Mouse (Mus musculus): ENCODE results near the gene Rhoh.

Gene Rhoh

GRCm38 (mm10) chr5:65891251-65891826, 30.3 kb downstream of the Rhoh start:
- in situ Hi-C loops (cut with MboI, MseI), result no loop called here

- in situ Hi-C loops (cut with MboI, MseI), result no loop called here
Measured at GRCm38 (mm10) chr5:65895121-65895692, 34.2 kb downstream of the Rhoh start.

GRCm38 (mm10) chr5:65895764-65896163, 34.8 kb downstream of the Rhoh start:
- in situ Hi-C loops (cut with MboI, MseI), result no loop called here

- in situ Hi-C loops (cut with MboI, MseI), result no loop called here
Measured at GRCm38 (mm10) chr5:65897731-65898130, 36.7 kb downstream of the Rhoh start.

- in situ Hi-C loops (cut with MboI, MseI), result no loop called here
Measured at GRCm38 (mm10) chr5:65898683-65899082, 37.7 kb downstream of the Rhoh start.

GRCm38 (mm10) chr5:65900113-65900512, 39.1 kb downstream of the Rhoh start:
- in situ Hi-C loops (cut with MboI, MseI), result no loop called here

- in situ Hi-C loops (cut with MboI, MseI), result no loop called here
Measured at GRCm38 (mm10) chr5:65900862-65901265, 39.9 kb downstream of the Rhoh start.

GRCm38 (mm10) chr5:65901868-65902418, 40.9 kb downstream of the Rhoh start:
- in situ Hi-C loops (cut with MboI, MseI), result no loop called here

- in situ Hi-C loops (cut with MboI, MseI), result no loop called here
Measured at GRCm38 (mm10) chr5:65902811-65903210, 41.8 kb downstream of the Rhoh start.

GRCm38 (mm10) chr5:65904476-65904875, 43.5 kb downstream of the Rhoh start:
- in situ Hi-C loops (cut with MboI, MseI), result no loop called here

GRCm38 (mm10) chr5:65908751-65909150, 47.7 kb downstream of the Rhoh start:
- in situ Hi-C loops (cut with MboI, MseI), result no loop called here

- in situ Hi-C loops (cut with MboI, MseI), result no loop called here
Measured at GRCm38 (mm10) chr5:65909321-65909720, 48.3 kb downstream of the Rhoh start.

- in situ Hi-C loops (cut with MboI, MseI), result no loop called here
Measured at GRCm38 (mm10) chr5:65910398-65910797, 49.4 kb downstream of the Rhoh start.

- in situ Hi-C loops (cut with MboI, MseI), result no loop called here
Measured at GRCm38 (mm10) chr5:65911676-65912075, 50.7 kb downstream of the Rhoh start.

- in situ Hi-C loops (cut with MboI, MseI), result no loop called here
Measured at GRCm38 (mm10) chr5:65912201-65912600, 51.2 kb downstream of the Rhoh start.

GRCm38 (mm10) chr5:65913126-65913525, 52.1 kb downstream of the Rhoh start:
- in situ Hi-C loops (cut with MboI, MseI), result no loop called here

- in situ Hi-C loops (cut with MboI, MseI), result no loop called here
Measured at GRCm38 (mm10) chr5:65914342-65914741, 53.3 kb downstream of the Rhoh start.

GRCm38 (mm10) chr5:65916930-65917329, 55.9 kb downstream of the Rhoh start:
- in situ Hi-C loops (cut with MboI, MseI), result no loop called here

GRCm38 (mm10) chr5:65918601-65919000, 57.6 kb downstream of the Rhoh start:
- in situ Hi-C loops (cut with MboI, MseI), result no loop called here

- in situ Hi-C loops (cut with MboI, MseI), result no loop called here
Measured at GRCm38 (mm10) chr5:65919326-65919725, 58.3 kb downstream of the Rhoh start.

GRCm38 (mm10) chr5:65919904-65920303, 58.9 kb downstream of the Rhoh start:
- in situ Hi-C loops (cut with MboI, MseI), result no loop called here

GRCm38 (mm10) chr5:65920701-65921426, 59.9 kb downstream of the Rhoh start:
- in situ Hi-C loops (cut with MboI, MseI), result no loop called here

All from regulatory T cell (primary cell).